Mouse (Mus musculus): ENCODE data around the gene Fam187b. TPM values are rescaled to one million over a fixed set of nuclear protein-coding genes. Genes with fewer than 3 reads are reported as not detected.

Gene Fam187b
- total RNA-seq, 2 experiments from 2014 or later, result 0.39 to 0.63 TPM

DNA sequence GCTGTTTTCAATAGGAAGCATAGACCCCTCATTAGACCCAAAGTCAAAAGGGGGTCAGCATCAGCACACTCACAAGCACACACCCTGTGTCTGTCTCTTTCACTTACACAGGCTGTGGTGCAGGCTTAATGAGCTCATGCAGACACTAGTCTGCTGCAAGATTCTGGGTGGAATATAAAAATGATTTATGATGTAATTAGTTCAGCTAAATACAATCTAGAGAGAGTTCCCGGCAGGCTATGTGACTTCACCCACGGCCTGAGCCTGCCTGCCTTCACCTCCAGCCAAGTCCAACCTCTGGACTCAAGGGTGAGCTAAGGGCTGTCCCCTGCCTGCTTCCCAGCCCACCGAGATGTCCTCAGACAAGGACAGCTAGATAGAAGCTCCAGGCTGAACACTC is 35.3 kb downstream of the Fam187b start:
- no peak for DNase-seq

DNA sequence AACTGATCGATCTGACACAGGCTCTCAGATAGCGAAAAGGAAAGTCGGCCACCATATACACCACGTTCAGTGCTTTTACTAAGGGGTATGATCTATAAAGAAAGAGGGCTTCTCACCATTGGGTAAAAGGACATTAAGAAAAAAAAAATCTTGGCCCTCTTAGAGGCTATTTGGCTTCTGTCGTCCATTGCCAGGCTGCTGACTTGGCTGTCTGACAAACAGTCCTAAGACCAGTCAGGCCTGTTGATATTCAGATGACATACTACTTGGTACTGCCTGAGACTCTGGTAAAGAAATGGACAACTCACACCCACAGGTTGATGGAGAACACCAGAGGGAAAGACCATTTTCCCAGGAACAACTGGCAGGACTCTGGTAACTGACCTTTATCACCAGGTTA is 39.4 kb downstream of the Fam187b start:
- no peak for DNase-seq

DNA sequence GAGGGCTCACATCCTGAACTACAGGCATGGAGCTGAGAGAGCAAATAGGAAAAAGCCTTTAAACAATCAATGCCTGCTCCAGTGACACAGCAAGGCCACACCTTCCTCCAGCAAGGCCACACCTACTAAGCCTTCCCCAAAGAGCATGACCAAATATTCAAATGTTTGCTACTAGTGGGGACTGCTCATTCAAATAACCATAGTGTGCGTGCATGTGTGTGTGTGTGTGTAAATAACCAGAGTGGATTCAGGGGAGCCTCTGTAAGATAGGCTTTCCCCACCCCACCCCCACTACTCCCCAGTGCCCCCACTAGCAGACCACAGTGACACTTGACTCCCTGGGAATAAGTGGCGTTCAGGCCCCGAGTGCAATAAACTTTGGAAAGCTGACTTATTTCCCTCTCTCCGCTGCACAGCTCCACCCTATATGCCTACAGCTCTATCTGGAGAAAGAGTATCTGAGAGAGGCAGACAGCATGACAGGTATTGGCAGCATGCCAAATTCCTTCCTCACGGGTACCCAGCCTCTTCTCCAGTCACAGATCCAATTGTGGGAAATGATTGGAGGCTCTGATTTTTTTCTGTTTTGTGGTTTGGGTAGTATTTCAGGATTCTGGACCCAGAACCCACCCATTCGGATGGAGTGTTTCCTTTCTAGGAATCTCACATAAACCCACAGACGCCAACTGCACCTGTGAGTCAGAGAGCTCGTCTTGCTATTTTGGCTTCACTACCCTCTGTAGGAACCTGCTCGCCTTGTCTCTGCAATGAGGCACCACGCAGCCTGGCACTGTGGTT is 43.7 kb downstream of the Fam187b start:
- peak; percentile 54 for DNase-seq

DNA sequence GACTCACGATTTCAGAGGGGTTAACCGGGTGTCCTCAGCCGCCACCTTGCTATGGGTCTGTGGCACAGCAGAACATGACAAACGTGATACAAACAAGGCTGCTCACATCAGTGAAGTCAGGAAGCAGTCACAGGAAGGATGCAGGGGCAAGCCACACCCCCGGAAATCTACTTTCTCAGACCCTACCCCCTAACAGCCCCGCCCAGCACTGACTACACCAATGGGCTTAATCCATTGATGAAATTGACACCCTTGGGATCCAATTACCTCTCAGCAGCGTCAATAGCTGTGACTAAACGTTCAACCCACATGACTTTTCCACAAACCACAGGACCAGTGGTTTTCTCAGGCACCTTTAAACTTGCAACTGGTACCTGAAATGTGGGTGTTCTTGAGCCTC is 55.0 kb downstream of the Fam187b start:
- no peak for DNase-seq

DNA sequence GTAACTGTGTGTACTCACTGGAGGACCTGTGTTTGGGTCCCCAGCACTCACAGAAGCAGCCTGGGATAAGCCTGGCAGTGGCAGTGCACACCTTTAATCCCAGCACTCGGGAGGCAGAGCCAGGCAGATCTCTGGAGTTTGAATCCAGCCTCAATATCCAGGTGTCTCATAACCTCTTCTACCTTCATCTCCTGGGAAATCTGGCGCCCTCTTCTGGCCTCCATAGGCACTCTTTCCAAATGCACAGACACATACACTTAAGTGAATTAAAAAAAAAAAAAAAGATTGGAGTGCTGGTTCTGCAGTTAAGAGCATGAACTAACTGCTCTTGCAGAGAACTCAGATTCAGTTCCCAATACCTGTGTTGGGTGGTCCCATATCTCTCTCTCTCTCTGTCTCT is 57.1 kb downstream of the Fam187b start:
- DNase-seq, result no peak

DNA sequence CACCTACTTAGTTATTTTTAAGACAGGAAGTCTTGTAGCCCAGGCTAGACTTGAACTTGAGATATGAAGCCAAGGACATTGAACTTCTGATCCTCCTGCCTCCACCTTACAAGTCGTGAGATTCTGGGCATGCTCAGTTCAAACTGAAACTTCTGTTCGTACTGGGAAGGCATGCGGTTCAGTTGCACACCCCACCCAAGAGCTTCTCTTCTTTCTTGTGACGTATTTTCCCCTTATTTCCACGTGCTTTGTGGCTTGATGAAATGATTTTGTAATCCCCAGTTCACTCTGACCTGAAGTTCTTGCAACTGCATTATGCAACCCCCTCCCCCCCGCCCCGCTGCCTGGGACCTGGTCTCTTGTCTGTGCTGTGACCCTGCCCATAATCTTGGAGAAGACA is 58.1 kb downstream of the Fam187b start:
- no peak for DNase-seq

DNA sequence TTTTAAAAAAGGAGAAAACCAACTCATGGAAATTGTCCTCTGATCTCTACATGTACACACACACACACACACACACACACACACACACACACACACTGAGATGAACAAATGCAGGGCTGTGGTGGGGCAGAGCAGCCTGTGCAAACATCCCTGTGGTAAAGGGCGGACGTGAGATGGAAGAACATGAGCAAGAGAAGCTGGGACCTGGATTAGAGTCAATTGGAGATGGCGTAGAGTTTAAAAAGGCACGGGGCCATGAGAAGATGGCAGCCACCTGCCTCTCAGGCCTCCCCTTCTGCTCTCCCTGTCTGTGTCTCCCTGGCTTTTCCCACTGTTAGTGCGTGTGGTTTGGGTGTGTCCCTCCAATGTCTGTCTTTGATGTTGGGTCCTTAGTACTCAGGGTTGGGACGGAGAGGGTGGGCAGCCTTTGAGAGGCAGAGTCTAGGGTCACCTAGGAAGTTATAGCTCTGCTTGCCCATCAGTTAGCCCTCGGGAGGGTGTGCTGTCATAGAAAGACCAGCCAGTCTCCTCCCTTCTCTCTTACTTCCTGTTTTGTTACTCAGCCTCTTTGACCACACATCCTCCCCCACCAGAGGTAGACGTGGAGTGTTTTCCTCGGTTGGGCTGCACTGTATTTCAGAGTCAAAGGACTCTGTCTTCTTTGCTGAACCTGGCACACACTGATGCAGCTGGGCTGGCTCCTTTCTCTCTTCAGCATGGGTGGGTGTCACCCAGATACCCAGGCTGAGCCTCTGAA is 60.0 kb downstream of the Fam187b start:
- no peak for DNase-seq

DNA sequence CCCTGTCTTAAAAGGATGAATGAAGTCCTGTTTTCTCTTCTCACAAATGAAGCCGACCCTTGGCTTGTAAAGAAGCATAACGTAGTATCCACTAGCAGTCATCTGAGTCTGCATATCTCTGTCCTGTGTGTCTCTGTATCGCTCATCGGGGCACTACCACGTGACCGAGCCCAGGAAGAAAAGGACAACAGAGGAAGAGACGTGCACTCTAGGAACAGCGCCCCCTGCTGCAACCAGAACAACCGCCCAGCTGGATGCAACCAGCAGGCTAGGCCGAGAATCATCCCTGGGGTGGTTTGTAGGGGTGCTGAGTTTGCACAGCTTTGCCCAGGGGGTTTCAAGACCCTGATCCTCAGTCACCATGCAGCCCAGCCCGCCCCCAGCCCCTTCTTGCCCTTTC is 61.2 kb downstream of the Fam187b start:
- DNase-seq, result no peak

DNA sequence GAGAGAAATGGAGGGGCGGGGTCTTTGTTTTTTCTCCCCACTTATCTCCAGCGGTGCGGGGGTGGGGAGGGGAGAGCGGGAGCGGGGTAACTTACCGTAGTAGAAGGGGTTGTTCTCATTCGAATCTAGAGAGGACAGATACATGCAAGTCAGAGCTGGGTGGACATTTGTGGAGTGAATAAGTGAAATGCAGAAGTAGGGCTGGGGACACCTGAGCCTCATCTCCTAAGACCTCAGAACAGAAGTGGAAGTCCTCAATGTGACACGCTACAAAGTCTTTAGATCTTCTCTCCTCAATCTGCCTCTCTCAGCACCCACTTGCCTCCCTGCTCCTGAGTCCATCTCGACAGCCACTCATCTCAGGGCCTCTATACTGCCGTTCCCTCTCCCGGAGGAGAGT is 61.7 kb downstream of the Fam187b start:
- DNase-seq, result no peak

DNA sequence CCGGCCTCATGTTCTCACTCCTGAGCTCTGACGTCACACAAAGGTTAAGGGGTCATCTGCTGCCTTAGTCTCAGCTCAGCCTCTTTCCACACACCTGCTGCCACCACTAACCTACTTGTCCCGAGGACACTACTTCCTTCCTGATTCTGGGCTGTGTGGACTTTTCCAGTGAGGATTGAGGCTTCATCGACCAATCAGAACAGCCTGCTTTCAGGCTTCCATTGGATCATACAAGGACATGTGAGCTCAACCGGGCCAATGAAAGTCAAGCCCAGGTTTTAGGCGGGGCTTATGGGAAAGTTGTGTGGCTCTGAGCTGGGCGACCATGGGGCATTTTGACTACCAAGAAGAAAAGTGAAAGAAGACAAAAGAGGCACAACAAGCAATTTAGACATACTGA is 63.3 kb downstream of the Fam187b start:
- DNase-seq, result no peak

DNA sequence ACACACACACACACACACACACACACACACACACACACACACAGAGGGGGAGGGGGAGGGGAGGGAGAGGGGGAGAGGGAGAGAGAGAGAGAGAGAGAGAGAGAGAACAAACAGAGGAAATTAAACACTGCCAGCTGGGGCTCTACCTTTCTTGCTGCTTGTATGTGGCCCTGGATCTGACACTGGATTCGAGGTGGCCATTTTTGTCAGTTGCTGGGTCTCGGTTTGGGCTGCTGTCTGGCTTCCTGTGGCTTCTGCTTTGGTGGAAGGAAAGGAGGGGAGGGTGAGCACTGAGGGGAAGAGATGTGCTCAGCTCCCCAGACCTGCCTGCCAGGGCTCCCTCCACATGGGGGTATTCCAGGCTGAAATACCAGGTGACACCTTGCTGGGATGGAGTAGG is 64.1 kb downstream of the Fam187b start:
- no peak for DNase-seq

DNA sequence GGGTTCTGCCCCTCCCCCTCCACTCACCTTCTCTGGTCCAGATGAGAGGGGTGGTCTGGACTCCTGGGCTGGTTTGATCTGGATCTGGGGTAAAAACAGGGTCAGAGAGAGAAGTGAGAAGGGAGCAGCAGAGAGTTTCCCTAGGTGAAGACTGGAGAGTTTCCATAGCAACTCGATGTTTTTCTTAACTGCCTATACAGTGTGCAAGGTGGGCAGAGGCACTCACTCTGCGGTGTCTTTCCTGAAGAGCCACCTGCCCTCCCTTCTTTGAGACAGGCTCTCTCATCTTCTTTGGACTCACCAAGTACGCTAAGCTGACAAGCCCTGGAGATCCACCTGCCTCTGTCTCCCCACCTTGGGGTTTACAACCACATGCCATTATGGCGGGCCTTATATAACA is 65.4 kb downstream of the Fam187b start:
- DNase-seq, result no peak

Other genes starting within 250 kb of the Fam187b start
- 100 to 1,000 TPM; 246 to 247 TPM for gene Tmem147, start 244.2 kb upstream of the Fam187b start, total RNA-seq (2021)
- gene Gapdhs, start 230.1 kb upstream of the Fam187b start, total RNA-seq (2021), result not detected
- 10 to 100 TPM; 25.4 to 34.6 TPM for gene Sbsn, start 222.3 kb upstream of the Fam187b start, total RNA-seq (2021)
- 1 to 10 TPM; 2.6 to 3.9 TPM for gene Dmkn, start 210.0 kb upstream of the Fam187b start, total RNA-seq (2021)
- gene Krtdap, start 185.9 kb upstream of the Fam187b start, total RNA-seq (2021), result 1 to 10 TPM; 1.5 to 1.6 TPM
- 1 to 10 TPM in 1 of 2 experiments, under 1 TPM in 1; 0.94 to 1.7 TPM for gene Ffar2, start 150.0 kb upstream of the Fam187b start, total RNA-seq (2021)
- gene Ffar3, start 117.6 kb upstream of the Fam187b start, total RNA-seq (2021), result under 1 TPM; 0.27 to 0.88 TPM
- under 1 TPM; 0.09 to 0.12 TPM for gene Ffar1, start 112.2 kb upstream of the Fam187b start, total RNA-seq (2021)
- gene Cd22, start 93.4 kb upstream of the Fam187b start, total RNA-seq (2021), result 1 to 10 TPM; 3.3 to 5.1 TPM
- gene Mag, start 58.9 kb upstream of the Fam187b start, total RNA-seq (2021), result under 1 TPM; 0.45 to 0.58 TPM
- gene Hamp2, start 49.1 kb upstream of the Fam187b start, total RNA-seq (2021), result 1 to 10 TPM in 1 of 2 experiments, not detected in 1; 1.1 TPM
- gene Hamp, start 29.8 kb upstream of the Fam187b start, total RNA-seq (2021), result 1 to 10 TPM in 1 of 2 experiments, under 1 TPM in 1; 0.88 to 1.3 TPM
- gene Usf2, start 17.0 kb upstream of the Fam187b start, total RNA-seq (2021), result 100 to 1,000 TPM; 105 to 108 TPM
- 10 to 100 TPM; 11.2 to 21.6 TPM for gene Lsr, start 326 bp upstream of the Fam187b start, total RNA-seq (2021)
- gene Fxyd5, start 68.7 kb downstream of the Fam187b start, total RNA-seq (2021), result 10 to 100 TPM; 39.1 to 42.0 TPM
- 10 to 100 TPM in 1 of 2 experiments, 1 to 10 TPM in 1; 7.5 to 18.2 TPM for gene Fxyd7, start 77.7 kb downstream of the Fam187b start, total RNA-seq (2021)
- 100 to 1,000 TPM; 353 to 358 TPM for gene Fxyd1, start 83.4 kb downstream of the Fam187b start, total RNA-seq (2021)
- 1 to 10 TPM; 6.1 to 7.0 TPM for gene Lgi4, start 85.6 kb downstream of the Fam187b start, total RNA-seq (2021)
- 1 to 10 TPM; 4.0 to 5.6 TPM for gene Fxyd3, start 102.9 kb downstream of the Fam187b start, total RNA-seq (2021)
- gene Hpn, start 141.5 kb downstream of the Fam187b start, total RNA-seq (2021), result 10 to 100 TPM; 25.1 to 65.2 TPM
- gene Scn1b, start 153.2 kb downstream of the Fam187b start, total RNA-seq (2021), result 10 to 100 TPM; 15.7 to 39.2 TPM
- 10 to 100 TPM; 39.4 to 60.0 TPM for gene Gramd1a, start 182.1 kb downstream of the Fam187b start, total RNA-seq (2021)